Mouse (Mus musculus) brain, embryonic 14.5 days (tissue): ENCODE results near the gene Ube4a.

Experiments
- CTCF ChIP-seq: fragments of 200-500 bp; IDR thresholded peaks from 2 replicates; pipeline ENCODE4 v1.5.1; 2012; ENCODE audit warnings: inconsistent platforms, mild to moderate bottlenecking, moderate library complexity, borderline replicate concordance; ENCODE audit not compliant: insufficient read depth, insufficient read length; ENCODE audit errors: extremely low read depth
- POLR2A ChIP-seq: fragments of 200-500 bp; IDR thresholded peaks from 2 replicates; pipeline ENCODE4 v1.6.1; 2012; ENCODE audit warnings: mild to moderate bottlenecking, inconsistent platforms, borderline replicate concordance; ENCODE audit not compliant: poor library complexity, insufficient read depth, insufficient read length, severe bottlenecking; ENCODE audit errors: extremely low read depth

- TF ChIP-seq CTCF (no peak), POLR2A (no peak)
Observed at GRCm38 (mm10) chr9:44965833-44966466, 550 bp upstream of the Ube4a start.
